Mouse (Mus musculus) testis, adult 2 months (tissue): ENCODE results near the gene Auts2.

Experiments
- CTCF ChIP-seq: fragments of 200-500 bp; IDR thresholded peaks from 2 replicates; pipeline ENCODE4 v1.5.1; 2012; ENCODE audit warnings: low read depth, mild to moderate bottlenecking, inconsistent platforms, low read length, moderate library complexity; ENCODE audit not compliant: control insufficient read depth, insufficient read depth, insufficient replicate concordance
- POLR2A ChIP-seq: fragments of 200-500 bp; IDR thresholded peaks from 2 replicates; pipeline ENCODE4 v1.6.1; 2012; ENCODE audit warnings: low read depth, mild to moderate bottlenecking, inconsistent platforms, low read length, moderate library complexity; ENCODE audit not compliant: control insufficient read depth

DNA sequence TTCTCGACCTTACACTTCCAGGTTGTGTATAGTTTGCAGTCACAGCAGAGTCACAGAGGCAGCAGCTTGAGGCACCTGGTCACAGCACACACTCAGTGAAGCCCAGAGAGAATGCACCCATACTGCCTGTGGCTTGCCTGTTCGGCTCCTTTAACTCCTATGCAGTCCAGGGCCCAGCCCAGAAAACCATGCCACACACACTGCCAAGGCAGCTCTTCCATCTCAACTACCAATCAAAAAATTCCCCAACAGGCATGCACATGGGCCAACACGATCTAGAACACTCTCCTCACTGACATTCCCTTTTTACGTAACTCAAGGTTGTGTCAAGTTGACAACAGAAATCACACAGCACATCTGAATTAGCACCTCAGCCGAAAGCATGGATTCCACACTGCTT, 374.3 kb downstream of the Auts2 start:
- TF ChIP-seq POLR2A (no peak), CTCF (no peak)
